Comparison of ENCODE assay signal across 14 mouse cellular contexts in the genomic region with DNA sequence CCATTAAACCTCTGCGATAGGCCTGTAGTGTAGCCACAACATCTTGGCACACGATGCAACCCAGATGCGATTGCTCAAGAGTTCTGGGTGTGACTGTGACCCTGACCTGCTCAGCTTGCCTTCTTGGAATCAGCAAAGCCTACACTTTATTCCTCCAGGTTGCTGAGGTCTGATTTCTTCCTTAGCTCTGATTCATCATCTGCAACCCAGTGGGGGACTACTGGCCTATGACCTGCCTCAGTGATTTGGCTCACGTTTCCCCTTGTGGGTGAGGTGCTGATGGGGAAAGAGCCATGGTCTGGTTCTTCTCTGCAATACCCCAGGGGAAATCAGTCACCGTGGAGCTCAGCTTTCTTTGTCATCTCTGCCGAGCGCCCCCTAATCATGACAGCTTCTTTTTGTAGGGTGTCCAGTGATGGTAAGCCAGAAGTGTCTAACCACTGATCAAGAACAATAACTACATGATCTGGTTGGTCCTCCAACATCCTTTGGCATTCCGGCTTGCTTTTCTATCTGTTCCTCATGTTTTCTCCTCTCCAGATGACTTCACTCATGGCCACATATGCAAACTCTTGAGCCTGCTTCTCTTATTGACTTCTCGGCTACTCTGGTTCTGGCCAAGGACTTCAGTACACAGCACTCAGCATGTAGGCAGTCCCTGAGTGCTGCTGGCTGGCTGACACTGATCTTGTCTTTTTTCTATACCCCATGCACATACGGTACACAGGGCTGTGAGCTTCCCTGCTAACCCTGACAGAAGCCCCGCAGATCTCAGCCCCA.
DNase-seq lines count a peak whose midpoint lies in the region; ATAC-seq lines count a peak whose summit lies in the region.
"Had no signal": no experiment of that assay in that cellular context is flagged by ENCODE, and none has a peak within 500 bp of the region (broad histone marks: within the 10 kb centered on the region; RNA-seq: fewer than 3 reads in every experiment).

No protein-coding gene starts in this region.

- peak; percentile 23 for DNase-seq in intestine, embryonic 14.5 days (ENCODE audit: low spot score)
- peak; percentile 12 for DNase-seq in adrenal gland, postnatal 14 days
- peak; percentile 41 for DNase-seq in heart, adult 8-10 months (ENCODE audit: low spot score)
- DNase-seq in lung, postnatal 25 days (ENCODE audit: low spot score) = peak; percentile 32
- no peak for DNase-seq in embryo, embryonic 10.5 days (ENCODE audit: low spot score)
- DNase-seq: cerebellum, adult 9-10 months; kidney, postnatal 36 days; retina, postnatal 1 day had no signal

- no peak overlapping the region for H3K4me3 ChIP-seq in intestine, embryonic 14.5 days (ENCODE audit: low read depth, low read length)
- no peak overlapping the region for H3K4me3 ChIP-seq in intestine, embryonic 16.5 days (ENCODE audit: low read length)
- H3K4me3 ChIP-seq: forebrain, embryonic 13.5 days; heart, embryonic 13.5 days; liver, embryonic 12.5 days; midbrain, embryonic 10.5 days had no signal

- no peaks in the 10 kb centered on the region for H3K27me3 ChIP-seq in intestine, embryonic 14.5 days (replicated peaks; ENCODE audit: control insufficient read depth, insufficient read depth, low read length)
- H3K27me3 ChIP-seq in intestine, embryonic 16.5 days (replicated peaks; ENCODE audit: control insufficient read depth, insufficient read depth, low read length) = no peaks in the 10 kb centered on the region
- H3K27me3 ChIP-seq: forebrain, embryonic 13.5 days; liver, embryonic 12.5 days had no signal

- H3K4me1 ChIP-seq in intestine, embryonic 14.5 days (replicated peaks; ENCODE audit: control insufficient read depth, insufficient read depth, low read length) = no peaks in the 10 kb centered on the region
- H3K4me1 ChIP-seq in intestine, embryonic 16.5 days (ENCODE audit: control insufficient read depth, insufficient read depth, low read length) = no peaks in the 10 kb centered on the region
- H3K4me1 ChIP-seq: heart, embryonic 13.5 days; liver, embryonic 12.5 days had no signal

- H3K4me2 ChIP-seq in intestine, embryonic 14.5 days (ENCODE audit: low read length) = no peak overlapping the region
- no peak overlapping the region for H3K4me2 ChIP-seq in intestine, embryonic 16.5 days (ENCODE audit: low read depth, low read length)
- H3K4me2 ChIP-seq: forebrain, embryonic 13.5 days; heart, embryonic 13.5 days; liver, embryonic 12.5 days had no signal

- no peaks in the 10 kb centered on the region for H3K36me3 ChIP-seq in intestine, embryonic 14.5 days (ENCODE audit: control insufficient read depth, insufficient read depth, low read length)
- no peaks in the 10 kb centered on the region for H3K36me3 ChIP-seq in intestine, embryonic 16.5 days (ENCODE audit: control insufficient read depth, insufficient read depth, low read length)
- H3K36me3 ChIP-seq: heart, embryonic 13.5 days; liver, embryonic 12.5 days; midbrain, embryonic 10.5 days had no signal

- ATAC-seq in intestine, embryonic 14.5 days (replicated peaks; ENCODE audit: low FRiP score, low TSS enrichment, low read depth) = no peak
- ATAC-seq in intestine, embryonic 16.5 days = no peak
- no peak for ATAC-seq in megakaryocyte progenitor cell, adult 5-6 weeks (replicated peaks; ENCODE audit: poor library complexity)
- ATAC-seq: forebrain, embryonic 13.5 days; liver, embryonic 12.5 days had no signal

- no peaks in the 10 kb centered on the region for H3K9me3 ChIP-seq in intestine, embryonic 14.5 days (ENCODE audit: control insufficient read depth, low read length)
- no peaks in the 10 kb centered on the region for H3K9me3 ChIP-seq in intestine, embryonic 16.5 days (ENCODE audit: control insufficient read depth, low read length)
- H3K9me3 ChIP-seq: heart, embryonic 13.5 days; liver, embryonic 12.5 days; midbrain, embryonic 10.5 days had no signal

- no peak overlapping the region for H3K27ac ChIP-seq in intestine, embryonic 14.5 days (ENCODE audit: low read depth)
- H3K27ac ChIP-seq in intestine, embryonic 16.5 days (ENCODE audit: low read length) = no peak overlapping the region
- H3K27ac ChIP-seq: forebrain, embryonic 13.5 days; heart, embryonic 13.5 days; liver, embryonic 12.5 days; midbrain, embryonic 10.5 days had no signal

- no peak overlapping the region for H3K9ac ChIP-seq in intestine, embryonic 14.5 days (ENCODE audit: low read length)
- no peak overlapping the region for H3K9ac ChIP-seq in intestine, embryonic 16.5 days (ENCODE audit: low read depth, low read length)
- H3K9ac ChIP-seq: forebrain, embryonic 13.5 days; heart, embryonic 13.5 days; liver, embryonic 12.5 days had no signal

- WGBS in intestine, embryonic 14.5 days = 77% methylated on average over 11 of the region's 11 CpGs
- 77% methylated on average over 11 of the region's 11 CpGs for WGBS in intestine, embryonic 16.5 days
